Mouse (Mus musculus) limb, embryonic 10.5 days (tissue): ENCODE measurements around the gene Gm28360. TPM values are rescaled to one million over a fixed set of nuclear protein-coding genes. Genes with fewer than 3 reads are reported as not detected.
"Not testable (repeated sequence)": the region's sequence is repeated elsewhere in the genome, so short reads cannot be mapped to it uniquely, and the experiment has no call there.

Experiments used
- DNase-seq: peaks from one replicate; pipeline ENCODE4 v3.0.0-alpha.2; 2017; ENCODE audit warnings: low spot score
- H3K27ac ChIP-seq: fragments of 300-500 bp; sonication (generic); 2 replicates; pipeline ENCODE4 v1.5.1; 2016; ENCODE audit warnings: mild to moderate bottlenecking
- H3K27me3 ChIP-seq: fragments of 300-500 bp; sonication (generic); 2 replicates; pipeline ENCODE4 v1.6.1; 2016; ENCODE audit warnings: low read depth, mild to moderate bottlenecking; ENCODE audit not compliant: poor library complexity, severe bottlenecking
- H3K36me3 ChIP-seq: fragments of 300-500 bp; sonication (generic); 2 replicates; pipeline ENCODE4 v1.6.1; 2016; ENCODE audit warnings: mild to moderate bottlenecking, moderate library complexity
- H3K4me1 ChIP-seq: fragments of 300-500 bp; sonication (generic); 2 replicates; pipeline ENCODE4 v1.6.1; 2016
- H3K4me3 ChIP-seq: fragments of 300-500 bp; sonication (generic); 2 replicates; pipeline ENCODE4 v1.5.1; 2016; ENCODE audit warnings: mild to moderate bottlenecking, moderate library complexity
- H3K9me3 ChIP-seq: fragments of 300-500 bp; sonication (generic); replicated peaks from 2 replicates; pipeline ENCODE4 v1.6.1; 2016; ENCODE audit warnings: mild to moderate bottlenecking
- WGBS: fragments of 180-500 bp; shearing (Covaris S2); methylation state at CpG from one replicate; pipeline ENCODE4 v1.1.7; 2016; 5-methylcytosine and 5-hydroxymethylcytosine counted together
- polyA plus RNA-seq: library from polyadenylated mRNA; unstranded; fragments of >200 nt; fragmentation: Nextera tagmentation; extraction: Ambion mirVana; gene quantifications from 2 replicates; pipeline ENCODE4 v1.2.1, GENCODE M21; 2016

Gene Gm28360
- polyA plus RNA-seq = not detected in 2 replicates

GRCm38 (mm10) chr1:117829781-117830180, at the start of gene Gm28360:
Gm28360 (plus strand) TSS chr1:117830081.
- not testable (repeated sequence) for H3K4me1 ChIP-seq, H3K9me3 ChIP-seq, DNase-seq, H3K27ac ChIP-seq, H3K27me3 ChIP-seq, H3K36me3 ChIP-seq, H3K4me3 ChIP-seq
- WGBS = 74% methylated on average over 5 of the region's 5 CpGs

GRCm38 (mm10) chr1:117780833-117781232, 49.0 kb upstream of the Gm28360 start, which contains the start of gene B020011L13Rik:
B020011L13Rik (plus strand) TSS chr1:117781133.
- not testable (repeated sequence) for H3K27me3 ChIP-seq, H3K4me3 ChIP-seq, H3K9me3 ChIP-seq, DNase-seq, H3K27ac ChIP-seq, H3K4me1 ChIP-seq, H3K36me3 ChIP-seq
- WGBS = 82% methylated on average over 3 of the region's 3 CpGs

GRCm38 (mm10) chr1:117816271-117816670, 13.6 kb upstream of the Gm28360 start:
- H3K27ac ChIP-seq, DNase-seq, H3K36me3 ChIP-seq, H3K4me3 ChIP-seq, H3K27me3 ChIP-seq, H3K9me3 ChIP-seq, H3K4me1 ChIP-seq: not testable (repeated sequence)

GRCm38 (mm10) chr1:117851718-117852117, 21.8 kb downstream of the Gm28360 start:
- DNase-seq, H3K9me3 ChIP-seq, H3K27ac ChIP-seq, H3K36me3 ChIP-seq, H3K4me3 ChIP-seq, H3K27me3 ChIP-seq, H3K4me1 ChIP-seq: not testable (repeated sequence)
- 94% methylated on average over 3 of the region's 3 CpGs for WGBS

Other genes with a start within 250 kb of the Gm28360 start
- not detected in 2 replicates for gene Gm28363, start 132.9 kb upstream of the Gm28360 start, polyA plus RNA-seq
- not detected in 2 replicates for gene B020011L13Rik, start 48.9 kb upstream of the Gm28360 start, polyA plus RNA-seq
- gene Gm28168, start 97.9 kb downstream of the Gm28360 start, polyA plus RNA-seq = not detected in 2 replicates
- gene Gm7145, start 135.9 kb downstream of the Gm28360 start, polyA plus RNA-seq = not detected in 2 replicates